Comparison of ENCODE assay signal across 8 mouse cellular contexts in the genomic region with DNA sequence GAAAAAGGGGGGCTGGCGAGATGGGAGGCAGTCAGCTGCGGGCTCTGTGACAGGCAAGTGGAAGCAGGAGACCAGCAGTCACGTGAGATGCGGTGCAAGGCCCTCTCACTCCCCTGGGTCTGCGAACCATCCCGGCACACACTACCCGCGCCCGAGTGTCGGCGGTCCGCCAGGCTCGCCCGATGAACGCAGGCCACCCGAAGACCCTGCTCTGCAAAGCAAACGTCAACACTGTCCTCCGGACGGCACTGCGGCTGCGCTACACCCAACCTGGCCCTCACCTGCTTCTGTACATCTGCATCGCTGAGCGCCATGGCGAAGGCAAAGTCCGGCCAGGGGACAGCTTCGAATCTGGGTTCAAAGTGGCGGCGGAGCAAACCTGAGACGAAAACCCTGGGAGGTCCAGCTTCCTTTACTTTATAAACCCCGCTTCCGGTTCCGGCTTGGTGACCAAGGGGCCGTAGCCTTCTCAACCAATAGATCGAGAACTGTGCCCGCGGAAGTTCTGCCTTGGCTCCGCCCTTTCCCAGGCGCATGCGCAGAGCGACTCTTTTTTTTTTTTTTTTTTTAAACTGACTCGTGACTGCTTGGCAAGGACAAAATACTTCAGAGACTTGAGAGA. TPM values are rescaled to one million over a fixed set of nuclear protein-coding genes. Genes with fewer than 3 reads are reported as not detected.
A peak's percentile ranks its signal among the peaks of the same experiment; 100 is the strongest.
DNase-seq lines count a peak whose midpoint lies in the region; ATAC-seq and TF ChIP-seq lines count a peak whose summit lies in the region.

Gene Atp6v1e1 (minus strand): TSS at position 487 of the 622 bp plus-strand sequence.

- no peak for TF ChIP-seq CTCF in lung, postnatal 0 days (IDR thresholded peaks at IDR 0.05)

- under 1% methylated on average over 41 of the region's 41 CpGs for WGBS in hindbrain, embryonic 10.5 days
- under 1% methylated on average over 39 of the region's 41 CpGs for WGBS in lung, postnatal 0 days

- peak within 1 kb of the TSS; percentile 76 for H3K9ac ChIP-seq in lung, postnatal 0 days (replicated peaks; ENCODE audit: low read depth)

- no peaks in the 10 kb centered on the region for H3K27me3 ChIP-seq in hindbrain, embryonic 10.5 days (ENCODE audit: insufficient read depth, poor library complexity, severe bottlenecking)
- no peaks in the 10 kb centered on the region for H3K27me3 ChIP-seq in lung, postnatal 0 days (replicated peaks; ENCODE audit: insufficient read depth, low read length)

- peak; percentile 99 for ATAC-seq in frontal cortex, adult (ENCODE audit: low TSS enrichment)
- peak; percentile 98 for ATAC-seq in lung, postnatal 0 days

- peaks cover 5% of the 10 kb centered on the region for H3K9me3 ChIP-seq in hindbrain, embryonic 10.5 days
- H3K9me3 ChIP-seq in lung, postnatal 0 days (ENCODE audit: low read length) = no peaks in the 10 kb centered on the region

- DNase-seq in MEL-GATA-1-ER (ENCODE audit: extremely low read depth, low read depth) = peak; percentile 94
- peak; percentile 90 for DNase-seq in cerebellum, adult 8-10 months
- DNase-seq in hindbrain, embryonic 10.5 days (ENCODE audit: low spot score) = peak; percentile 95
- DNase-seq in layer of hippocampus, adult 9-11 months = peak; percentile 95
- DNase-seq in lung, postnatal 0 days (ENCODE audit: low spot score) = peak; percentile 98
- peak; percentile 73 for DNase-seq in ovary, postnatal 14 days (ENCODE audit: low spot score)
- DNase-seq in thymus, postnatal 14 days = peak; percentile 92

- H3K4me2 ChIP-seq in lung, postnatal 0 days (replicated peaks; ENCODE audit: low read depth, low read length) = peak within 1 kb of the TSS; percentile 65

- H3K27ac ChIP-seq in hindbrain, embryonic 10.5 days = peak within 1 kb of the TSS; percentile 85
- H3K27ac ChIP-seq in lung, postnatal 0 days (ENCODE audit: low read length) = peak within 1 kb of the TSS; percentile 97

- peaks cover 26% of the 10 kb centered on the region for H3K36me3 ChIP-seq in hindbrain, embryonic 10.5 days
- H3K36me3 ChIP-seq in lung, postnatal 0 days (ENCODE audit: insufficient read depth, low read length) = peaks cover 8% of the 10 kb centered on the region

- peak within 1 kb of the TSS; percentile 86 for H3K4me3 ChIP-seq in hindbrain, embryonic 10.5 days
- peak within 1 kb of the TSS; percentile 94 for H3K4me3 ChIP-seq in lung, postnatal 0 days (ENCODE audit: low read depth, low read length)

- peak; percentile 35; the same call in 1 of the 2 replicates for TF ChIP-seq EP300 in lung, postnatal 0 days (IDR thresholded peaks at IDR 0.05)

- H3K4me1 ChIP-seq in hindbrain, embryonic 10.5 days (replicated peaks) = peaks cover 13% of the 10 kb centered on the region
- no peaks in the 10 kb centered on the region for H3K4me1 ChIP-seq in lung, postnatal 0 days (ENCODE audit: insufficient read depth, low read depth, low read length)

RNA-seq across cellular contexts. Expression of gene Atp6v1e1, which starts in this region (rescaled TPM):
- 136 and 166 TPM in 2 replicates for polyA plus RNA-seq in hindbrain, embryonic 10.5 days (2016; fragmentation: Nextera tagmentation; extraction: Ambion mirVana)
- 177 and 187 TPM in 2 replicates for polyA plus RNA-seq in lung, postnatal 0 days (2015; fragmentation: Nextera tagmentation; extraction: Ambion mirVana)

Comparison
In these comparisons a context has a peak if more than half of its experiments do, and no peak if none do; other contexts are left out.
1. Peak in every context shown above with its lines: DNase-seq, ATAC-seq, H3K4me3 ChIP-seq and H3K27ac ChIP-seq.